Mouse (Mus musculus) spleen, adult 10 weeks (tissue): ENCODE measurements around the gene Gle1. TPM values are rescaled to one million over a fixed set of nuclear protein-coding genes. Genes with fewer than 3 reads are reported as not detected.

Experiments
- polyA plus RNA-seq: library from polyadenylated mRNA; stranded (reverse); fragments of 350-450 nt; fragmentation: Illumina TruSeq; extraction: RNeasy Lipid Tissue Mini Kit (QIAGEN cat#74804); gene quantifications from one replicate; pipeline ENCODE4 v1.2.3, GENCODE M21; 2015; ENCODE audit warnings: low replicate concordance; ENCODE audit not compliant: insufficient read depth

Gle1 gene
- 47.2 TPM for polyA plus RNA-seq

DNA sequence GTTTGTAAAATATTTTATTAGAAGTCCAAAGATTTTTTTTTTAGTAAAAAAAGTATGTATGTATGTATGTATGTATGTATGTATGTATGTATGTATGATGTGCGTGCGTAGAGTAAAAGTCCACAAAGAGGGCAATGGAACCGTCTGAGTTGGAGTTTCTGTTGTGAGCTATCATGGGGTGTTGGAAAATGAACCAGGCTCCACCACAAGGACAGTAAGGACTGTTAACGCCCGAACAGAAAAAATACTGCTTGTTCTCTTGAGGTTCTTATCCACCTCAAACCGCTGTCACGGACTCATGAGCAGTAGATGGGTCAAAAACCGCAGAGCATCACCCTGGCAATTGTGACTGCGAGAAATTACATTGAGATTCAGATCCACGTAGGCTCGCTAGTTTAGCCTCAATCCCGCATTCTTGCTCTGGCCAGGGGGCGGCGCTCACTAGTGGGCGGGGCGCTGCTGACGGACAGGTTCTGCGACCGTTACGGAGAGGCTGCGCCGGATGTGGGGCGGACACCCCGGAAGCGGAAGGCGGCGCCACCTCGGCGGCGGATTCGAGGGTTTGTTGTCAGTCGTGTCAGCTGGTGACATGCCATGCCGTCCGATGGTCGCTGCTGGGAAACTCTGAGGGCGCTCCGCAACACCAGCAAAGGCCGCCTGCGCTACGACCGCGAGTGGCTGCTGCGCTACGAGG, at the start of gene Gle1:
TSS of gene Gle1 (plus strand) at position 521 of the 694 bp plus-strand sequence.

DNA sequence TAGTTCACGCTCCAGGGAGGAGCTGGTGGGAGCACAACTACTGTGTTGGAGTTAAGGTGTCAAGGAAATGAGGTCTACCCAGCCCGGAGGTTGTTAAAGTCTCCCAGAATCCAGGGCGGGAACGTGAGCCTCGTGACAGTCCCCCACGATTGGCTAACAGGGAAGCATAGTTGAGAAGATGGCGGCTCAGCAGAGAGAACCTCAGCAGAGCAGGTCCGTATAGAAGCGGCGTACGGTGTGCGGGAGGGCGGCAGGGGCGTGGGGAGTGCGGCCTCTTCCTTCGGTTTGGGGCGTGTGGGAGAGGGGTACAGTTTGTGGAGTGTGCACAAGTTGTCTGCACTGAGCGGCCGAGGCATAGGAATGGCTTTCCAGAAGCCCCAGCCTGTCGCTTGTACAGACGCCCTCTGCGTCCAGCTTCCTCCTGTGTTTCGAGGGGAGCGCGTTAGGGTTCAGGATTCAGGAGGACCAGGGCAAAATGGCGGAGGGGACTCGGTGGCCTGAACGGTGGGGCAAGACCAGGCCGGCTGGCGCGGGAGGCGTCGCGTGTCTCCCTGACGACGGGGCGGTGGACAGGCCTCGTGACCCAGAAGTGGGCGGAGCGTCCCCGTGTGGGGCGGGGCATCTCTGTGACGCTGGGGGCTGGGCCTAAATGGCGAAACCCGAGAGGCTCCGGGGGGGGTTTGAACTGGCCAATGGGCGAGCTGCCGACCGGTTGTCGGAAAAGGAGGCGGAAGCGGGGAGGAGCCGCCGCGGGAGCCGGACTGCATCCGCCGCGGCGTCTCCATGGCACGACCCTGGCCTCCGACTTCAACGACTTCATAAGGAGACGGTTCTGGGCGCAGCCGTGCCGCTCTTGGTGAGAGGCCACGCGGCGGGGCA, 45.9 kb upstream of the Gle1 start, which contains the start of gene Odf2:
TSS of gene Odf2 (plus strand) at position 156 of the 879 bp plus-strand sequence.

GRCm38 (mm10) chr2:29965250-29965843, 30.1 kb downstream of the Gle1 start, which contains the start of gene Sptan1:
Gene Sptan1 (plus strand): TSS chr2:29965560.

Other genes starting within 250 kb of the Gle1 start
- gene Gm13420, start 183.7 kb upstream of the Gle1 start, polyA plus RNA-seq, result not detected
- not detected for gene Gm13547, start 176.1 kb upstream of the Gle1 start, polyA plus RNA-seq
- 7.4 TPM for gene Coq4, start 147.9 kb upstream of the Gle1 start, polyA plus RNA-seq
- 15.3 TPM for gene Trub2, start 146.9 kb upstream of the Gle1 start, polyA plus RNA-seq
- 5.0 TPM for gene Slc27a4, start 132.8 kb upstream of the Gle1 start, polyA plus RNA-seq
- 21.8 TPM for gene Urm1, start 115.4 kb upstream of the Gle1 start, polyA plus RNA-seq
- 1.9 TPM for gene Cercam, start 66.3 kb upstream of the Gle1 start, polyA plus RNA-seq
- gene Odf2, start 46.2 kb upstream of the Gle1 start, polyA plus RNA-seq, result 49.3 TPM
- gene Sptan1, start 30.1 kb downstream of the Gle1 start, polyA plus RNA-seq, result 111 TPM
- 0.88 TPM for gene Wdr34, start 113.5 kb downstream of the Gle1 start, polyA plus RNA-seq
- gene Set, start 122.0 kb downstream of the Gle1 start, polyA plus RNA-seq, result 534 TPM
- gene Pkn3, start 142.3 kb downstream of the Gle1 start, polyA plus RNA-seq, result 1.2 TPM
- gene Zdhhc12, start 158.2 kb downstream of the Gle1 start, polyA plus RNA-seq, result 4.9 TPM
- 30.0 TPM for gene Zer1, start 189.2 kb downstream of the Gle1 start, polyA plus RNA-seq
- 42.2 TPM for gene Tbc1d13, start 198.3 kb downstream of the Gle1 start, polyA plus RNA-seq
- gene Endog, start 236.1 kb downstream of the Gle1 start, polyA plus RNA-seq, result 1.2 TPM
- 8.9 TPM for gene Spout1, start 243.0 kb downstream of the Gle1 start, polyA plus RNA-seq